Mouse (Mus musculus) MEL (cell line): ENCODE results near the gene Elfn1. TPM values are rescaled to one million over a fixed set of nuclear protein-coding genes. Genes with fewer than 3 reads are reported as not detected.

ENCODE experiments used
- DNase-seq: peaks from one replicate; pipeline ENCODE4 v3.0.0; 2011; ENCODE audit warnings: low read depth, low spot score
- H3K27ac ChIP-seq: 2 replicates; pipeline ENCODE4 v1.5.1; 2012; ENCODE audit warnings: low read depth, mild to moderate bottlenecking, control low read depth, low read length, moderate library complexity; ENCODE audit not compliant: control insufficient read depth
- H3K27me3 ChIP-seq, 2 experiments: fragments of 150-350 bp in 1 of 2; sonication (generic) in 1 of 2; 2 replicates each; pipeline ENCODE4 v1.6.1; 2012; ENCODE audit warnings: low read length in 2 of 2, mild to moderate bottlenecking in 2 of 2, improper control_type of control experiment in 1 of 2, moderate library complexity in 1 of 2; ENCODE audit not compliant: insufficient read depth in 2 of 2, control insufficient read depth in 1 of 2
- H3K36me3 ChIP-seq, 2 experiments: 2 replicates each; pipeline ENCODE4 v1.6.1; 2012 to 2014; ENCODE audit warnings: low read length in 2 of 2, improper control_type of control experiment in 1 of 2, inconsistent platforms in 1 of 2, mild to moderate bottlenecking in 1 of 2; ENCODE audit not compliant: insufficient read depth in 2 of 2, control insufficient read depth in 1 of 2
- H3K4me1 ChIP-seq, 2 experiments: fragments of 150-350 bp in 1 of 2; sonication (generic) in 1 of 2; 2 replicates each; pipeline ENCODE4 v1.6.1; 2012; ENCODE audit warnings: low read length in 2 of 2, improper control_type of control experiment in 1 of 2, mild to moderate bottlenecking in 1 of 2; ENCODE audit not compliant: insufficient read depth in 2 of 2, control insufficient read depth in 1 of 2
- H3K4me3 ChIP-seq, 2 experiments: fragments of 150-350 bp in 1 of 2; sonication (generic) in 1 of 2; 2 replicates each; pipeline ENCODE4 v1.5.1; 2012; ENCODE audit warnings: low read depth in 2 of 2, low read length in 2 of 2, mild to moderate bottlenecking in 2 of 2, moderate library complexity in 2 of 2, control low read depth in 1 of 2, improper control_type of control experiment in 1 of 2; ENCODE audit not compliant: control insufficient read depth in 1 of 2, insufficient read depth in 1 of 2
- H3K79me2 ChIP-seq: 2 replicates; pipeline ENCODE4 v1.6.1; 2012; ENCODE audit warnings: mild to moderate bottlenecking, low read length, moderate library complexity; ENCODE audit not compliant: control insufficient read depth, poor library complexity, insufficient read depth
- H3K9ac ChIP-seq: 2 replicates; pipeline ENCODE4 v1.6.1; 2012; ENCODE audit warnings: low read depth, mild to moderate bottlenecking, control low read depth, low read length, moderate library complexity; ENCODE audit not compliant: control insufficient read depth, poor library complexity, severe bottlenecking
- H3K9me3 ChIP-seq: fragments of 150-350 bp; sonication (generic); replicated peaks from 2 replicates; pipeline ENCODE4 v1.6.1; 2012; ENCODE audit warnings: mild to moderate bottlenecking, low read length, improper control_type of control experiment, moderate library complexity; ENCODE audit not compliant: insufficient read depth
- E2F4 ChIP-seq: IDR thresholded peaks from 2 replicates; pipeline ENCODE4 v1.6.1; 2011; ENCODE audit warnings: low read depth, low read length, improper control_type of control experiment, borderline replicate concordance
- GABPA ChIP-seq: IDR thresholded peaks from 2 replicates; pipeline ENCODE4 v1.6.1; 2012; ENCODE audit warnings: low read depth, mild to moderate bottlenecking, inconsistent platforms, low read length, improper control_type of control experiment, moderate library complexity
- GATA1 ChIP-seq: IDR thresholded peaks from 2 replicates; pipeline ENCODE4 v1.6.1; 2011; ENCODE audit warnings: low read depth, low read length, improper control_type of control experiment
- KAT2A ChIP-seq: conservative IDR thresholded peaks from 2 replicates; pipeline ENCODE4 v1.6.1; 2012; ENCODE audit warnings: low read depth, low read length, improper control_type of control experiment, inconsistent platforms
- MAFK ChIP-seq: IDR thresholded peaks from 2 replicates; pipeline ENCODE4 v1.6.1; 2011; ENCODE audit warnings: low read depth, mild to moderate bottlenecking, low read length, improper control_type of control experiment, borderline replicate concordance
- MYC ChIP-seq: IDR thresholded peaks from 2 replicates; pipeline ENCODE4 v1.6.1; 2011; ENCODE audit warnings: low read depth, mild to moderate bottlenecking, low read length, improper control_type of control experiment, moderate library complexity
- POLR2A ChIP-seq, 2 experiments: IDR thresholded peaks; 2 replicates each; pipeline ENCODE4 v1.6.1; 2011 to 2012; ENCODE audit warnings: low read length in 2 of 2, mild to moderate bottlenecking in 2 of 2, control low read depth in 1 of 2, improper control_type of control experiment in 1 of 2, low read depth in 1 of 2, moderate library complexity in 1 of 2; ENCODE audit not compliant: control insufficient read depth in 1 of 2, insufficient read depth in 1 of 2, poor library complexity in 1 of 2
- POLR2AphosphoS5 ChIP-seq: IDR thresholded peaks from 2 replicates; pipeline ENCODE4 v1.6.1; 2012; ENCODE audit warnings: low read depth, borderline replicate concordance, mild to moderate bottlenecking, inconsistent platforms, low read length, moderate library complexity, mixed read lengths
- SMC3 ChIP-seq: IDR thresholded peaks from 2 replicates; pipeline ENCODE4 v1.6.1; 2011; ENCODE audit warnings: low read depth, low read length, improper control_type of control experiment
- TAL1 ChIP-seq: IDR thresholded peaks from 2 replicates; pipeline ENCODE4 v1.6.1; 2012; ENCODE audit warnings: mild to moderate bottlenecking, inconsistent platforms, low read length, moderate library complexity, mixed read lengths
- TCF12 ChIP-seq: IDR thresholded peaks from 2 replicates; pipeline ENCODE4 v1.6.1; 2014; ENCODE audit warnings: low read depth, mild to moderate bottlenecking, inconsistent platforms, low read length, improper control_type of control experiment, moderate library complexity
- UBTF ChIP-seq: IDR thresholded peaks from 2 replicates; pipeline ENCODE4 v1.6.1; 2012; ENCODE audit warnings: low read depth, mild to moderate bottlenecking, inconsistent platforms, low read length, improper control_type of control experiment, moderate library complexity, borderline replicate concordance; ENCODE audit not compliant: insufficient read depth
- USF1 ChIP-seq: IDR thresholded peaks from 2 replicates; pipeline ENCODE4 v1.6.1; 2014; ENCODE audit warnings: low read depth, mild to moderate bottlenecking, inconsistent platforms, low read length, improper control_type of control experiment, moderate library complexity
- USF2 ChIP-seq, 2 experiments: IDR thresholded peaks; 2 replicates each; pipeline ENCODE4 v1.6.1; 2011 to 2012; ENCODE audit warnings: improper control_type of control experiment in 2 of 2, low read length in 2 of 2, borderline replicate concordance in 1 of 2, inconsistent platforms in 1 of 2, low read depth in 1 of 2, mild to moderate bottlenecking in 1 of 2; ENCODE audit not compliant: insufficient read depth in 1 of 2
- ZKSCAN1 ChIP-seq: IDR thresholded peaks from 2 replicates; pipeline ENCODE4 v1.6.1; 2012; ENCODE audit warnings: low read depth, mild to moderate bottlenecking, inconsistent platforms, low read length, improper control_type of control experiment, moderate library complexity
- polyA plus RNA-seq, 2 experiments: library from polyadenylated mRNA; stranded (reverse) in 1 of 2; unstranded in 1 of 2; fragments of >175 nt in 1 of 2; fragments of >200 nt in 1 of 2; gene quantifications; 2 replicates each; pipeline versions ENCODE4 v1.2.1 to v1.2.4; 2012; ENCODE audit warnings: low replicate concordance in 2 of 2, low read depth in 1 of 2; ENCODE audit not compliant: insufficient read length in 2 of 2, insufficient read depth in 1 of 2, missing spikeins in 1 of 2
- total RNA-seq: library from RNA; depleted of rRNA; stranded (reverse); fragments of 300-350 nt; gene quantifications from 2 replicates; pipeline ENCODE4 v1.2.3, GENCODE M21; 2012

The Elfn1 gene
- total and polyA plus RNA-seq, 3 experiments, result 0.08 TPM; not detected in 2

DNA sequence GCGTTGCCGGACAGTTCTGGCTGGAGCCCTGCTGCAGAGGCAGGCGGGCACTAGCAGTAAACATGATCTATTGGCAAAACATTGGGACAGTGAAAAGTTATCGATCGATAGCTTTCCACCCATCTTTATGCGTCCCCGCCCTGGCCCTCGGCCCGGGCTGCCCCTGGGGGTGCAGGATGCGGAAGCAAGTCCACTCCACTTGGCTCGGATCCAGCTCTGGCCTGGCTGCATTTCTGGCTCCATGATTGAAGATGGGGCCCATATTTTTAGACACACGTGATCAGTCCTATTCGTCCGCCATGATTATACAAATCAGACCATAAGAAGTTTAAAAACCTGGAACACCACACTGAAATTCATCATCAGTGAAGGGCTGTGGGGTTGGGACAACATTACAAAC is 57.9 kb downstream of the Elfn1 start:
- Histone ChIP-seq H3K36me3 (peaks cover 0 to 8% of the 10 kb centered on the region in 2 experiments; a peak in 2 of 4 replicates), H3K9ac (no peak overlapping the region), H3K79me2 (no peaks in the 10 kb centered on the region), H3K27ac (no peak overlapping the region), H3K4me1 (peaks cover 8 to 17% of the 10 kb centered on the region in 2 experiments; a peak in 3 of 4 replicates), H3K9me3 (no peaks in the 10 kb centered on the region), H3K27me3 (no peaks in the 10 kb centered on the region; a peak in 1 of 4 replicates), H3K4me3 (no peak overlapping the region)
- DNase-seq, result no peak
- TF ChIP-seq KAT2A (no peak), SMC3 (no peak), TAL1 (no peak)

DNA sequence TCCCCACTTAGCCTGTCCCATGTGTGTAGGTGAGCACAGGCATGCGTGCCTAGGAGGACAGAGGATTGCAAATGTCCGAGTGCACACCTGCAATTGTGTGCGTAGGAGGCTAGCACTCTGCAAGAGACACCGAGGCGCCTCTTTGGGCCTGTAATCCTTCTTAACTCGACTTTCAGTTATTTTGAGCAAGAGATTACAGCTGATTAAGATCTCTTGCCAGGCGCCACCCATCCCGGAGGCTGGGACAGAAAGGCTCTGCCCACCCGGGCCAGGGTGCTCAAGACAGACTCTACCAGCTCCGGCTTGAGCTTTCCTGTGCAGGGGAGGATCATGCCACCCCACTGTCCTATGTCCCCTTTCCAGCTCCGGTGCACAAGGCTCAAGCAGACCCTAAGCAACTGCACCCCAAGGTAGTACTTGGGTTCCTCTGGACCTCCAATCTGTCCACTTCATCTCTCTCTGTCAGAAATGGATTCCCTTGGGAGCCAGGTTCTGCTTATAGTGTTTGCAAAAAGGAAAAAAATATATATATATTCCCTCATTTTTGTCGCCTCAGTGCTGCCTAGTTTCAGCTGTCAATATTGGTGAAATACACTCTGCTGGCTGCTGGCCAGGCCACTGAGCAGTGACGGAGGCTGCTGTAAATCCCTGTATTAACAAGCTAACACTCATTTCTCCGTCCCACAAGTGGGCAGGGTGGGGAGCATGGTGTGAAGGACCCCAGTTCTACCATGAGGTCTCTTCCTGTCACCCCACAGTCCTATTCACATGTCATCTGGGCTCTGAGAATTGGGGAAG is 61.6 kb downstream of the Elfn1 start:
- Histone ChIP-seq H3K4me1 (peaks cover 8 to 17% of the 10 kb centered on the region in 2 experiments; a peak in 3 of 4 replicates), H3K4me3 (no peak overlapping the region), H3K27ac (peak overlapping the region; percentile 1; the same call in 1 of the 2 replicates), H3K36me3 (peaks cover 0 to 8% of the 10 kb centered on the region in 2 experiments; a peak in 2 of 4 replicates), H3K27me3 (no peaks in the 10 kb centered on the region), H3K79me2 (no peaks in the 10 kb centered on the region), H3K9ac (no peak overlapping the region), H3K9me3 (no peaks in the 10 kb centered on the region)
- no peak for DNase-seq
- no peak for TF ChIP-seq USF2 (IDR thresholded peaks at IDR 0.05; ENCODE audit: borderline replicate concordance in 1 of 2, insufficient read depth in 1 of 2, low read depth in 1 of 2, low read length in 2 of 2)
- no peak for TF ChIP-seq USF1
- TF ChIP-seq MAFK, result no peak
- no peak for TF ChIP-seq POLR2AphosphoS5
- no peak for TF ChIP-seq E2F4
- TF ChIP-seq TCF12, result no peak
- no peak for TF ChIP-seq ZKSCAN1
- no peak for TF ChIP-seq GABPA
- TF ChIP-seq MYC, result no peak
- no peak for TF ChIP-seq GATA1
- no peak for TF ChIP-seq UBTF
- no peak for TF ChIP-seq SMC3
- TF ChIP-seq POLR2A (IDR thresholded peaks at IDR 0.05; ENCODE audit: control insufficient read depth in 1 of 2, insufficient read depth in 1 of 2, low read depth in 1 of 2, low read length in 2 of 2, poor library complexity in 1 of 2), result no peak
